Mouse (Mus musculus) gastrocnemius, postnatal 10 days (tissue): ENCODE measurements around the gene Prx. TPM values are rescaled to one million over a fixed set of nuclear protein-coding genes. Genes with fewer than 3 reads are reported as not detected.

ENCODE experiments used
- DNase-seq: peaks from one replicate; pipeline ENCODE4 v3.0.0; 2021; ENCODE audit warnings: mixed read lengths
- total RNA-seq, 2 experiments: library from RNA; stranded (reverse); gene quantifications; 2 replicates each; pipeline ENCODE4 v1.2.3; 2021

Prx gene
- total RNA-seq, 2 experiments from 2014 or later = 34.6 to 48.7 TPM

DNA sequence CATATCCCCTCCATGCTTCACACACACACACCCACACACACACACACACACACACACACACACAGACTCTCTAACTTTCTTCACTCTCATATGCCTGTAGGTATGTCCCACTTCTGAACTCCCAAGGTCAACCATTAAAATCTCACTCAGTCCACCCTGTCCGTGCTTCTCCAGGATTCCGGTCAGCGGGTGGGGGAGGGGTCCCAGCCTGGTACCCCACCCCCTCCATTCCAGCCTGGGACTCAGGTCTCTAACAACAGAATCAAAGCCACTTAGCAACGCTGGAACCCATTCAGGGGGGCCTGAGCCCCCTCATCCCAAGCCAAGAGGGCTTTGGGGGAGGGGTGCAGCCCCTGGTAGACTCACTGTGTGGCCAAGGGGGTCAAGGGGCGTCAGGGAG, 23.8 kb downstream of the Prx start, which contains the start of gene Hipk4:
TSS of gene Hipk4 (plus strand) at position 301 of the 400 bp plus-strand sequence.
- DNase-seq = no peak

DNA sequence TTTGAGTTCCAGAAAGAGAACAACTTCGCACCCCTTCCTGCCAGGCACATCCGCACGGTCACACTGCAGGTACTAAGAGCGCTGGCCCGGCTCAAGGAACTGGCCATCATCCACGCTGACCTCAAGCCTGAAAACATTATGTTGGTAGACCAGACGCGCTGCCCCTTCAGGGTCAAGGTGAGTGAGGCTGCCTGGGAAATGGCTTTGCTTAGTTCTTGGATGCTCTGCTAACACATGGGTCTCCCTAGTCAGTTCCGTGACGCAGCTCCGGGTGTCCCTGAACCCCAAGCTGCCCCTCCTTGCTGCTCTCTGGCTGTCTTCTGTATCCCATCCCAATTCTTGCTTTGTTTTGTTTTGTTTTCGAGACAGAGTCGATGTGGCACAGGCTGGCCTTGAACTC, 24.7 kb downstream of the Prx start:
- DNase-seq = no peak

DNA sequence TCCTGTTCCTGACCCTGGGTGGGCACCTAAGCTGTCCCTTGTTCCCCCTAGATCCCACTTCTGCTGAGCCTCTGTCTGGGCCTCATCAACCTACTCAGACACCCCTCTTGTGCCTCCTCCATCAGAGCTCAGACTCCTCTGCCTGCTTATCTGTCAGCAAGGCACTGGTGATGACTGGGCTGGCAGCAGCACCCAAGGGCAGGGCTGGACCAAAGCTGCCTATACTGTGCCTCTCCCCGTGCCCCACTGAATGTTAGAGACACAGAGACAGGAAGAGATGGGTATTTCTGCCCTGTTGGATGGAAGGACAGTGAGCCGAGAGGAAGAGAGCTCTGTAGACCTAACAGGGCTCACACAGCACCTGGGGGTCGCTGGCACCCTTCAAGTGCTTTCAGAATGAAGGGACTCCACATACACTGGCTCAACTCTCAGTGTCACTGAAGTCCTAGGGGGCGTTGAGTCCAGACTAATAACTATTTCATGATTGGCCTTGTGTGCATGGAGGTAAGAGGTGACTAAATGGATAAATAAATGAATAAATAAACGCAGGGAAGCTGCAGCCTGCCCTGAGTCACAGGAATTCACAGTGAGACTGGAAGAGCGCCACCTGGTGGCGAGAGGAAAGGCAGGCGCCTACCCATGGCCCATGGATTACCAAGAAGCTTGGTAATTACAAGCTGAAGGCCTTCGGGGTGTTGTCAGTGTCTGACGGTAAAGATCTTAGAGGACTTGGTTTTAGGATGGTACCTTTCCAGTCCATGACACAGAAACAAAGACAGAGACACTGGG, 27.1 kb downstream of the Prx start:
- DNase-seq = peak; percentile 84

- no peak for DNase-seq
Measured at GRCm38 (mm10) chr7:27529070-27529469, 29.9 kb downstream of the Prx start.

DNA sequence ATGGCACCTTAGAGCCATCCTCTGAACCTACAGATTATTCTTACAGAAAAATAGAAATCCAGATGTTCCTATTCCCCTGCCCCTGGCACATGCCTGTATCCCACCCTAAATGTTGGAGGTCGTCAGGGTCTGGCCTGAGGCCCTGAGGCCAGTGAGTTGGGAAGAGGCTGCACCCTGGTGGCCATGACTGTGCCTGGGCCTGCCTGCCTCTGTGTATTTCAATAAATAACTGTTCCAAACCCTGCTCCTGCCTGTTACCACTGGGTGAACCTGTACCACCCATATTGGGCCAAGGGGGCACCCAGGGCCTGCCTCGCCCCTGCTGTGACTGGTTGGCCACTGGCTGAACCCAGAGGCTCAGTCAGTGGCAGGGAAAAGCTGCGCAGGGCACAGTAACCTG, 31.8 kb downstream of the Prx start:
- DNase-seq = no peak

- no peak for DNase-seq
Measured at GRCm38 (mm10) chr7:27531707-27532106, 32.6 kb downstream of the Prx start.

GRCm38 (mm10) chr7:27532480-27533050, 33.4 kb downstream of the Prx start:
- no peak for DNase-seq

DNA sequence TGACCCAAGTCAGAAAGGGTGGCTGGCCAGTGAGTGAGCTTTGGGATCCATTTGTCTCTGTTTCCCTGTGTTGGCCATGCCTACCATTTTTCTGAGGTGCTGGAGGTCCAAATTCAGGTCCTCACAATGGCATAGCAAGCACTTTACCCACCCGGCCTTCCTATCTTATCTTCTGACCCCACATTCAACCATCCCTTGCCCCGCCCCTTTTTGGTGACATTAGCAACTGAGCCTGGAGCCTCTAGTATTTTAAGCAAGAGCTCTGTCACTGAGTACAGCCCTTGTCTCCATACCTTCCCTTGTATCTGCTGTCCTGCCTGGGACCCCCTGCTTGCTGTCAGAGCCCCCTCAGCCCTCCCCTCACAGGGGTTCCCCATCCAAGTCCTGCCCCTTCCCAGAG, 36.3 kb downstream of the Prx start:
- DNase-seq = no peak

DNA sequence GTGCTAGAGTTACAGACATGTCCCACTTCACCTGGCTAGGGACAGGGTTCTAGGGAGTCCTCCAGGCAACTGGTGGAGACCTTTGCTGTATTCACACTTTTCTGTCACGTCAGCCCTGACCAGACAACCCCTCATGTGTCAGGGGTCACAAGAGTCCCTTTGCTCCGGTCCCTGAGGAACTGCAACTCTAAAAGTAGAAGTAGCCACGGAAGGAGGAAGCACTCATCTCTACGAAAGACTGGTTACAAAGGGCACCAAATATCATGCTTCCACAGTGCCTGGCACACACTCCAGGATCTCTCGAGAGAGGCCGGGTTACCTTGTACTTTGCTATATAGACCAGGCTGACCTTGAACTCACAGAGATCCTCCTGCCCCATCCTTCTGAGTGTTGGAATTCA, 37.5 kb downstream of the Prx start:
- DNase-seq = no peak

DNA sequence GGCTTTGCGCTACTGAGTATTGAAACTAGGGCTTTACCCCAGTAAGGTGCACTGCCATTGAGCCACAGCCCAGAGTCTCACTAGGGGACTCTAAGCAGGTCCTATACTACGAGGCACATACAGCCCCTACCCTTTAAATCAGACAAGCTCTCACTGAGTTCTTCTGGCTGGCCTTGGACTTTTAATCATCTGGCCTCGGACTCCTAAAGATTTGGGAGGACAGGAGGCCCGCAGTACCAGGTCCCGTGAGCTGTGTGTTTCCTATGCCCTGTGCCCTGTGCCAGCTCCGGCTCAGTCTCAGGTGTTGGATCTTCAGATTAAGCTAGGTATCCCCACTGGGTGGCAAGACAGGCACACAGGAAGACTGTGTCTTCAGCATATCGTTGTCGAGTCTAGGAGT, 38.9 kb downstream of the Prx start:
- DNase-seq = no peak

GRCm38 (mm10) chr7:27538797-27539196, 39.7 kb downstream of the Prx start:
- DNase-seq = no peak

- no peak for DNase-seq
Measured at GRCm38 (mm10) chr7:27540521-27540920, 41.4 kb downstream of the Prx start.

- no peak for DNase-seq
Measured at GRCm38 (mm10) chr7:27540935-27541334, 41.8 kb downstream of the Prx start.

DNA sequence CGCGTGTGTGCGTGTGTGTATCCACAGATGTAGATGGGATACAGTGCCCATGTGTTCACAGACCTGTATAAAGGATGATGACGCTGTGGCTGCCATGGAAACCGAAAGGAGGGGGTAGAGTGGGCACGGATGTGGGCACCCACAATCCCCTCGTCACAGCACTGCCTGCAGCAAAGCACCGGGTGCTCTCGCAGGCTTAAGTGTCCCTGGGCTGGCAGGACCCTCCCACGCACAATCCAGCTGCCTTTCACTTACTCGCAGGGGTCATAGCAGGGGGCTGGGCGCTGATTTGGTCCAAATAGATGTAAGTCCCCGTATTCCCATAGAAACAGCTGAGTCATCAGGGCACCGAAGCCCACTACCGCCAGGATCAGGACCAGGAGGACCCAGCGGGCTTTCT, 42.3 kb downstream of the Prx start:
- DNase-seq = no peak

GRCm38 (mm10) chr7:27541922-27542321, 42.8 kb downstream of the Prx start:
- no peak for DNase-seq

DNA sequence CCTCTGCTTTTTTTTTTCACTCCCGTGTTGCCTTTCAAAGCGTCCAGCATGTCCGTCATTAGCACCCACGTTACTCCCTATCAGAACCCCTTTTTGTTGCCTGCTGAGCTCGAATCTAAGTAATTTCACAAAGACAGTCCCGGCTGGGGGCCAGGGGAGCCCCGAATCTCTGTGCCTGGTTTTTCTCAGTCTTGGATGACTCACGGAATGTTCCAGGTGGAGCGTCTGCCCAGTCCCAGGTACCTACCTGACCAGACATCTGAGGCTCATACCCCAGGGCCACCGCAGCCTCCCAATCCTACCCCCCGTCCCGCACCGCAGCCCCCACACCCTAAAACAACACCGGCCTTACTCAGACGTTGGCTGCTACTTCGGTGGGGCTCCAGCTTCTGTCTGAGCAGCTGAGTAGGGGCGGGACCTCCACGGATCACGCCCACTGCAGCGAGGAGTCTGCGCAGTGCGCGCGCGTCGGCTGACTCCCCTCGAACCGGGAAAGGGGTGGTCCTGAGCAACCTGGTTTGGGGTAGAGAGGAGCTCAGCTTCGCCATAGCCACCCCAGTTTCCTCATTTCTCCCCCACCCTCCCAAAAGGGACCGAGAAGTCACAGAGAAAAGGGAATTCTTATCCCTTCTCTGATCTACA, 43.4 kb downstream of the Prx start:
- DNase-seq = peak; percentile 76

GRCm38 (mm10) chr7:27543065-27543464, 43.9 kb downstream of the Prx start:
- DNase-seq = no peak

GRCm38 (mm10) chr7:27543851-27544250, 44.7 kb downstream of the Prx start:
- no peak for DNase-seq

DNA sequence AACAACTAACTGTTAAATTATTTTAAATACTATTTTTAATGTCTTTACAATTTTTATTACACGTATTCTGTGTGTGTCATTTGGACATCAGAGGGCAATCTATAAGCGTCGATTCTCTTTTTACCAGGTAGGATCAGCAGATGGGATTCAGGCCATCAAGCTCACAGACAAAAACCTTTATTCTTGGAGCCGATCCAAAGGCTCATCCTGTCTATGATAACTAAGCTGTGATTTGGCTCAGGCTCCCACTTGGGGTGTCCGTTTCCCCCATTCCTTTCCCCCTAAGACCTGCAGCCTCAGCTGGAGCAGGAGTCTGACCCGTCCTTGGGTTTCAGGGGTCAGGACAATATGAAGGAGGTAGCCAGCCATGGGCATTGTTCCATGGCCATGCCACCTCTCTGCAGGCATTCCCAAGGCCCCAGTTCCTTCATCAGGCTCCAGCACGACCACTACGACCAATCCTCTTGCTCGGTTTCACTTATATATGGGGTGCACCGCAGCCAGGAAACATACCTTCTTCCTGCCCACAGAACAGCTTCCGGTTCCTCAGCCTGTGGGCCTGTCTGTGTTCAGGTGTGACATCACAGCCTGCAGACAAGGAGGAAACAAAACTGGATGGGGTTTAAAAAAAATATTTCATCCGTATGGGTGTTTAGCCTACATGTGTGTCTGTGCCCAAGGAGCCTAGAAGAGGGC, 45.7 kb downstream of the Prx start:
- no peak for DNase-seq

- no peak for DNase-seq
Measured at GRCm38 (mm10) chr7:27549597-27549996, 50.5 kb downstream of the Prx start.

- no peak for DNase-seq
Measured at GRCm38 (mm10) chr7:27552070-27552469, 52.9 kb downstream of the Prx start.

GRCm38 (mm10) chr7:27552931-27553513, 53.9 kb downstream of the Prx start, which contains the start of the genes Pld3 and 2310022A10Rik:
TSS of gene Pld3 (minus strand) at chr7:27553218.
TSS of gene 2310022A10Rik (plus strand) at chr7:27553233.
- DNase-seq = peak; percentile 90
